Mouse (Mus musculus) embryonic facial prominence, embryonic 10.5 days (tissue): ENCODE measurements at regions not wholly inside any gene's neighbourhood (a gene's known extent, or its start where the extent isn't known, plus 50 kb on each side); places are given as distances from the start of the nearest gene placed in this dataset.

Experiments used
- DNase-seq: peaks from one replicate; pipeline ENCODE4 v3.0.0-alpha.2; 2017; ENCODE audit warnings: low spot score
- H3K27ac ChIP-seq: fragments of 300-500 bp; sonication (generic); replicated peaks from 2 replicates; pipeline ENCODE4 v1.5.1; 2016; ENCODE audit warnings: mild to moderate bottlenecking
- H3K27me3 ChIP-seq: fragments of 300-500 bp; sonication (generic); replicated peaks from 2 replicates; pipeline ENCODE4 v1.6.1; 2016; ENCODE audit warnings: low read depth, mild to moderate bottlenecking; ENCODE audit not compliant: poor library complexity, severe bottlenecking
- H3K36me3 ChIP-seq: fragments of 300-500 bp; sonication (generic); replicated peaks from 2 replicates; pipeline ENCODE4 v1.6.1; 2016; ENCODE audit warnings: mild to moderate bottlenecking, moderate library complexity
- H3K4me1 ChIP-seq: fragments of 300-500 bp; sonication (generic); 2 replicates; pipeline ENCODE4 v1.6.1; 2016
- H3K4me3 ChIP-seq: fragments of 300-500 bp; sonication (generic); 2 replicates; pipeline ENCODE4 v1.5.1; 2016; ENCODE audit warnings: mild to moderate bottlenecking, moderate library complexity
- H3K9me3 ChIP-seq: fragments of 300-500 bp; sonication (generic); 2 replicates; pipeline ENCODE4 v1.6.1; 2016; ENCODE audit warnings: mild to moderate bottlenecking
- WGBS: fragments of 180-500 bp; shearing (Covaris S2); methylation state at CpG from one replicate; pipeline ENCODE4 v1.1.7; 2016; 5-methylcytosine and 5-hydroxymethylcytosine counted together

DNA sequence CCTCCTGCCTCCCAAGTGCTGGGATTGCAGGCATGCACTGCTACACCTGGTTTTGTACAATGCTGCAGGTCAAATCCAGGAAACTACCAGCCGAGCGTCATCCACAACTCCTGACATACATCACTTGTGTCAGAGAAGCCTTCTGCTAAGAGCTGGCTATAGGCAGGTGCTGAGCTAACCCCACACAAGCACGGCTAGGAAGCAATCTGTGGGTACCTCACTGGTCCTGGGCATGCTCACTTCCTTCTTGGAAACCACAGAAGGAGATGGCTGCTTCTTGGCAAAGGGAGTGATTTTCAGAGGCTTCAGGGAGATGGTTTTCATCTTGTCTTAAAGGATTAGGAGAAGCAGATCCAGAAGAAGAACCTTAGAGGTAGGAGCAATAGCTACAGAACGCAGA is 111.3 kb downstream of the Zfp706 start:
- H3K27ac ChIP-seq = no peak overlapping the region
- H3K4me1 ChIP-seq = peaks cover 35% of the 10 kb centered on the region
- H3K36me3 ChIP-seq = no peaks in the 10 kb centered on the region
- no peak overlapping the region for H3K4me3 ChIP-seq
- H3K27me3 ChIP-seq = peaks cover 29% of the 10 kb centered on the region
- 86% methylated on average over 4 of the region's 4 CpGs for WGBS
- no peaks in the 10 kb centered on the region for H3K9me3 ChIP-seq
- DNase-seq = no peak

DNA sequence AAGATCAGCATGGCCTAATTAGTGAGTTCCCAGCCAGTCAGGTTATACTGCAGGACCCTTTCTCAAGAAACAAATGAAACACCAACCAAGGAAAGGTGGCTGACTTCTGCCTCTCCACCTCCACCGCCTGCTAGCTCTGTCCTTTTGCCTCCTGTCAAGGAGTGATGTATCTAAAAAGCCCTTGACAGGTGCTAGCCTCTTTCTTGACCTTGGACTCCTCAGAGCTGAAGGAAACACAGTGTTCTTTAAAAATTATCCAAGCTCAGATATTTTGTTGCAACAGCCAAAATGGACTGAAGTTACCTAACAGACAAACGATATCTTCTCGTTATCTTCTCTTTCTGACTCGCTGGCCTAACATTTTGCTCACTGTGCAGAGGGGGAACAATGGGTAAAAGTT is 112.5 kb downstream of the Zfp706 start:
- no peak overlapping the region for H3K4me3 ChIP-seq
- no peak overlapping the region for H3K27ac ChIP-seq
- H3K9me3 ChIP-seq = no peaks in the 10 kb centered on the region
- no peak for DNase-seq
- H3K27me3 ChIP-seq = peaks cover 42% of the 10 kb centered on the region
- H3K36me3 ChIP-seq = no peaks in the 10 kb centered on the region
- peaks cover 23% of the 10 kb centered on the region for H3K4me1 ChIP-seq
- 89% methylated on average over 4 of the region's 4 CpGs for WGBS

DNA sequence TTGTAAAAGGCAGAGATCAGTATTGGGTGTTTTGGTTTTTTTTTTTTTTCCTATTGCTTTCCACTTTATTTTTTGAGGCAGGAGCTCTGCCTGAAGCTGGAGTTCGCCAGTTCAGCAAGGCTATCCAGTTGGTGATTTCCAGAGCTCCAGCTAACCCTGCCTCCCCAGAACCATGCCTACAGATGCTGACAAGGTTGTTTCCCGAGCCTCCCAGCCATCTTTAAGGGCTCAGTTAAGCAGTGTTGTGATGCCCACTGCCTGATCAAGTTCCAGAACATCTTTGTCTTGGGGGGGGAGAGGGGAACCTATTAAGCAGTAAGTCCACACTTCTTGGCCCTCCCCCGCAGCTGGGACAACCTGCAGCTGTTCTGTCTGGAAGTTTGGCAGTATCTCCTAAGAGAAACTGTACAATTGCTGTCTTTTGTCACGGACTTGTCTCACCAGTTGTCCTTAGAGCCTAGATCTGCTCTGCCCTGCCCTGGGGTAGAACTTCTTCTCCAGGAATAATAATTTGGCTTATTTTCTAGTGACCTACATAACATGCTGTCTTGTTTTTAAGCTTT is 114.1 kb downstream of the Zfp706 start:
- no peak overlapping the region for H3K4me3 ChIP-seq
- no peaks in the 10 kb centered on the region for H3K36me3 ChIP-seq
- no peaks in the 10 kb centered on the region for H3K9me3 ChIP-seq
- H3K27ac ChIP-seq = no peak overlapping the region
- H3K27me3 ChIP-seq = peaks cover 42% of the 10 kb centered on the region
- DNase-seq = no peak
- H3K4me1 ChIP-seq = peaks cover 19% of the 10 kb centered on the region
- 45% methylated on average over 4 of the region's 4 CpGs for WGBS

DNA sequence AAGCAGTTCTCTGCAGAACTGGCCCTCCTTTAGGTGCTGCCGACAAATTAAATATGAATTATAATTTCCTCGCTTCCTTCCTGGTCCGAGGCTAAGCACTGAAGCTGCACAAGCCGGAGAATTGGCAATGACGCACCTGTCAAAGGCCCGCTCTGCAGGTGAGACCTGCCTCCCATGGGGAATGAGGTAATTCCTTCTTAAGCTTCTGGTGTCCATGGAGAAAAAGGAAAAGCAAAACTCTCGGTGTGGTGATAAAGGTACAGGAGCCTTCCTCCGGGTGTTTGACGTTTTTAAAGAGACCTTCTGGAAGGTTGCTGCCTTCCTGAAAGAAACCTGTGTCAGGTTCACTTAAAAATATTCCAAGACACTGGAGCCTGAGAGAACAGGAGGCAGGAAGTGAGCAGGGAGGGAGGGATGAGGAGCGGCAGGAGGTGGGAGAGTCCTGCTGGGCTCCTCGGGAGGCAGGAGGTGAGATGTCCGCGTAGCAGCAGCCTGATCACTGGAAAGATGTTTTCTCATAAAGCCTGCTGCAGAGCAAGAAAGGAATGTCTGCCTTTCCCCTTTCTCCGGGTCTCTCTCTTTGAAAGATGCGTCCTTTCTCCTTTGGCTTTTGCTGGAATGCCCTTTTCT is 114.9 kb downstream of the Zfp706 start:
- DNase-seq = no peak
- no peaks in the 10 kb centered on the region for H3K36me3 ChIP-seq
- H3K27me3 ChIP-seq = peaks cover 42% of the 10 kb centered on the region
- no peak overlapping the region for H3K27ac ChIP-seq
- peak overlapping the region; percentile 17 for H3K4me3 ChIP-seq
- 6% methylated on average over 15 of the region's 15 CpGs for WGBS
- H3K9me3 ChIP-seq = no peaks in the 10 kb centered on the region
- H3K4me1 ChIP-seq = peaks cover 19% of the 10 kb centered on the region

DNA sequence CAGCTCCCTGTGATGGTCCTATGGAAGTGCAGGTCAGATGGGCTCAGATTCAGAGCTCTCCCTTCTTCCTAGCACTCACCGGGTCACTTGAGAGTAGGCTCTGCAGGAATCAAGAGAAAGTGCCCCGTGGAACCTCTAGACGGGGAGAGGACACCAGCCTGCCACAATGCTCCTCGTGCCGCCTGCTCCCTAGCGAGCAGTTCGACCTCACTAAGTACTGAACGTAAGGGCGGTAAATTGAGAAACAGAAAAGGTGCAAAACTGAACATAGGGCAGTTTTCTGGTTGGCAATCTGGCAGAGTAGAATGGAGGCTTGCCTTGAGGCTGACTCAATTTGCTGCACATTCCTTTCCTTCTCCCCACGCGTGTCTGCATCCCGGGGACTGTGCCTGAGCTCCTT is 115.7 kb downstream of the Zfp706 start:
- H3K9me3 ChIP-seq = no peaks in the 10 kb centered on the region
- no peak overlapping the region for H3K4me3 ChIP-seq
- no peak for DNase-seq
- H3K27me3 ChIP-seq = peaks cover 42% of the 10 kb centered on the region
- 15% methylated on average over 12 of the region's 12 CpGs for WGBS
- H3K36me3 ChIP-seq = no peaks in the 10 kb centered on the region
- H3K4me1 ChIP-seq = peaks cover 19% of the 10 kb centered on the region
- H3K27ac ChIP-seq = no peak overlapping the region

DNA sequence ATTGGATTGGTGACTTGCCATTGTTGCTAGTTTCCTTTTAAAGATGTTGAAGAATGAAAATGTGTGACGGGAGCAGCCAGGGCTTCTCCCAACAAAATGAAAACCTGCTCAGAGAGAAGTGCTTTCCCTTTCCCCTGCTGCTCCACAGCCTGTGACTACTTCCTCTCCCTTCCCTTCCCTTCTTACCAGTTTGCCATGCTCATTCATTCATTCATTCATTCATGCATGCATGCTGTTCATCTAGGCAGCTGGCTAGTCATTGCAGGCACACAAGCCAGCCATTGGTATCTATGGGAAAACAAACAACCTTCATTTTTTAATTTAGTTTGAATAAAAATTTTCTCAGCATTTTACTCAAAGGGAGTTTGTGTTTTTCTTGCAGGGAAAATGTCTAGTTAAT is 116.3 kb downstream of the Zfp706 start:
- Histone ChIP-seq H3K9me3 (no peaks in the 10 kb centered on the region), H3K4me3 (no peak overlapping the region), H3K36me3 (no peaks in the 10 kb centered on the region), H3K4me1 (peaks cover 19% of the 10 kb centered on the region), H3K27me3 (peaks cover 42% of the 10 kb centered on the region), H3K27ac (no peak overlapping the region)
- 61% methylated on average over 1 of the region's 1 CpGs for WGBS
- DNase-seq = no peak

DNA sequence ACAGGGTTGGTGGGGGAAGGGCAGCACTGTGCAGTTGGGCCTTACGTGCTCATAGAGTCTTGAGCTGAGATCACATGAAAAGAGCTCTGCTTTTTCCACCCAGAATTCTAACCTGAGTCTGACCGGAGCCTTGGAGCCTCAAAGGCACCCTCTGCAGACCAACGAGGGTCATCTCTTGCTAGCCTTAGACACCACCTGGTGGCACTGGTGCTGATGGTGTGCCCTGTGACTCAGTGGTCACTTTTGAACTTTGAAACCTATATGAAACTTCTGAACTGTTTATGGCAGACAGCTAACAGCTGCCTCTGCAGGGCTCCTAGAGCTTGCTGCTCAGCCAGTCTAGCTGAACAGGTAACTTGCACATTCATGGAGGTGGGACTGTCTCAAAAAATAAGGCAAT is 118.5 kb downstream of the Zfp706 start:
- Histone ChIP-seq H3K9me3 (no peaks in the 10 kb centered on the region), H3K27me3 (peaks cover 38% of the 10 kb centered on the region), H3K36me3 (no peaks in the 10 kb centered on the region), H3K4me1 (peaks cover 19% of the 10 kb centered on the region), H3K27ac (no peak overlapping the region), H3K4me3 (no peak overlapping the region)
- WGBS = 76% methylated on average over 3 of the region's 3 CpGs
- DNase-seq = no peak

DNA sequence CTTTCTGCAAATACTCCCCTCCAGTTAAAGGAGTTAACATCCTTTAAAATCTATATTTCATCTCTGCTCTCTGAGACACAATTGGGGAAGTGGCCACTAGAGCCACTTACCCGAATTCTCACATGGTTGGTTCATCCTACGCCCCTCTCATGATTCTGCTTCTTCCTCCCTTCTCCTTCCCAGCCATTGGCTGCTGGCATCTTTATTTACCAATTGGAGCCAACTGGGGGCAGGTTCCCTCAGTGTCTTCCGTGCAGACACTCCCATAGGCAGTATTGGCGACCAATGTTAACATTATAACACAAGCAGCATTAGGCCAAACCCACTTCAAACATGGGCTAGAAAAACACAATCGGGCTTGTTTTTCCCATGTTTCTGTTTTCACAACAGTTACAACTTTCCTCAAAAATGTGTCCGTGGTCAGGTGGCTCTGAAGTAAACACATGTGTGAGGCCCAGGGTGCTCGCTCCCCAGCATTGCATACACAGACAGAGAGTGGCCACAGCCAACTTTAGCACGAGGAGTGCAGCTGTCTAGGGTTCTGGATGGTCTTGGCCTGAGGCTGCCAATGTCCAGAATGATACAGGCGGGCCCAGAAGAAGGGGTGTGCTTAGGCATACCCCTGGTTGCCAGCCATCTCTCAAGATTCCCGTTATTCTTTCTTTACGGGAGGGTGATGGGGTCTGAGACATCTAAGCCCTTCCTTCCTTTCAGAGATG is 119.1 kb downstream of the Zfp706 start:
- H3K27ac ChIP-seq = no peak overlapping the region
- H3K4me1 ChIP-seq = peaks cover 18% of the 10 kb centered on the region
- peaks cover 36% of the 10 kb centered on the region for H3K27me3 ChIP-seq
- WGBS = 80% methylated on average over 11 of the region's 11 CpGs
- no peaks in the 10 kb centered on the region for H3K36me3 ChIP-seq
- DNase-seq = no peak
- no peaks in the 10 kb centered on the region for H3K9me3 ChIP-seq
- H3K4me3 ChIP-seq = no peak overlapping the region

DNA sequence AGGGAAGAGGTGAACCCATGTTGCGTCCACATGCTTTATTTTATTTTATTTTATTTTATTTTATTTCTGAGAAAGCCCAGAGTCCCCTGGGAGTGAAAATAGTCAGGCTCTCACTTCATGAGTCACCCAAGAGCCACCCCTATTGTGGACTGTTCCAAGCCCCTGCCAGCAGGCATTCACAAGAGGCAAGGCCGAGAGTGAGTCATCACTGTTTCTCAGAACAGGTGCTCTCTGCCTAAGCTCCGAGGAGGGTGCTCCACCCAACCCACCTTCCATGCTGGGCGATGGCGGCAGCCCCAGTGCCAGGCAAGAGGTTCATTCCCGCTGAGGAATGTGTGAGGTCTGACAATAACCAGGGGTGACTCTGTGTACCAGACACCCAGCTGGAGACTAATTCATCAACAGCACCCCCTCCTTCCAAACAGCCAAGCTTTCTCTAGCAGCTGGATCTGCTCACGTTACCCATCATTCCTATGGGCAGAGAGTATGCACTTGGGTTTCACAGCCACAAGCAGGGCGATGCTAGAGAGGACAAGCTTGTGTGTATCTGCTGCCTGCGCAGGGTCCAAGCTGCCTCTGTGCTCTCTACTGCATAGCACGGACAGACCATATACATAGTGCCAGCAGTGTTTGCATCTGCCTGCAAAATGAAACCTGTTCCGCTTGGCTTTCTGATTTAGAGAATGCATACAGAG is 122.8 kb downstream of the Zfp706 start:
- Histone ChIP-seq H3K4me1 (no peaks in the 10 kb centered on the region), H3K36me3 (no peaks in the 10 kb centered on the region), H3K27ac (no peak overlapping the region), H3K4me3 (no peak overlapping the region), H3K27me3 (no peaks in the 10 kb centered on the region), H3K9me3 (no peaks in the 10 kb centered on the region)
- no peak for DNase-seq
- 82% methylated on average over 11 of the region's 11 CpGs for WGBS

DNA sequence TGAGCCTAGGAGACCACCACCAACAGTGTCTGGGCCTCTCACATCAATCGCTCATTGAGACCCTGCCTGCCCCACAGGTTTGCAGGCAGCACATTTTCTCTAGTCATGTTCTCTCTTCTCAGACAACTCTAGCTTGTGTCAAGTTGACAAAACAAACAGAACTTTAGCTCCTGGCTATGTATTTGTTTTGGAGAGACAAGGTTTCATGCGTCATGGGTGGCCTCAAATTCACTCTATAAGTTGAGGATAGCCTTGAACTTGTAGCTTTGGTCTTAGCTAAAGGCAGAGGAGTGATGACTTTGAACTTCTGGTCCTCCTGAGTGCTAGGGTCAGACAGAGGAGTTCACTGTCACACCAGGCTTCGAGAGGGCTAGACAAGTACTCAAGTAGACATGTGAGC is 123.5 kb downstream of the Zfp706 start:
- Histone ChIP-seq H3K9me3 (no peaks in the 10 kb centered on the region), H3K27me3 (no peaks in the 10 kb centered on the region), H3K27ac (no peak overlapping the region), H3K4me1 (peaks cover 7% of the 10 kb centered on the region), H3K4me3 (no peak overlapping the region), H3K36me3 (no peaks in the 10 kb centered on the region)
- DNase-seq = no peak
- 93% methylated on average over 3 of the region's 3 CpGs for WGBS

DNA sequence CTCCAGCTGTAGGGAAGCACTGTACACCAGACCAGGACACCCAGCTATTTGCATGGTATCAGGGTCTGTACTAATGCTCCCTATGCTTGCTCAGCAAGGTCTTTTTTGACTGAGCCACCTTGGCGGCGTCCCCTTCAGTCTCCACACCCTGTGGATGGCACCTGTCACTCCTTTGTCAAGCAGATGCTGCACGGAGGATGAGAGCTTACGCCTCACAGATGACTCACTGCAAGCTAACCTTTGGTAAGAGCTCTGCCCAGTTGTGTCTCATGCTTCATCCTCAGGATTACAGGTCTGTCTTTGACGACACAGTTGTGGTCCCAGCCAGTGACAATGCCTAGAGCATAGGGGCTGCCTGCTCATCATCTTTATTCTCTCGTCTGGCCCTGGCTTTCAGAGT is 124.4 kb downstream of the Zfp706 start:
- Histone ChIP-seq H3K27me3 (no peaks in the 10 kb centered on the region), H3K9me3 (no peaks in the 10 kb centered on the region), H3K4me3 (no peak overlapping the region), H3K4me1 (peaks cover 16% of the 10 kb centered on the region), H3K27ac (no peak overlapping the region), H3K36me3 (no peaks in the 10 kb centered on the region)
- no peak for DNase-seq
- 83% methylated on average over 6 of the region's 6 CpGs for WGBS

DNA sequence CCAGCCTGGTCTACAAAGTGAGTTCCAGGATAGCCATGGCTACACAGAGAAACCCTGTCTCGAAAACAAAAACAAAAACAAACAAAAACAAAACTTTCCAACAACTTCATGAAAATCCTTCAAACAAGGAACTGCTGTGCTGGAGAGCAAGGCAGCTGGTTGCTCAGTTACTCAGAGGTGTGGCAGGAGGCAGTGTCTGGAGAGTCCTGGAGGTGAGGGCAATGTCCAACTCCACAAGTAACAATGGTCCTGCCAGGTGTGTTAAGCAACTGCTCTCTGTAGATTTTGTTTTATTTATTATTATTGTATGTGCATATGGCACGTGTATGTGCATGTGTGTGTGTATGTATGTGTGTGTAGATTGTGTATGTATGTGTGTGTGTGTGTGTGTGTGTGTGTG is 126.0 kb downstream of the Zfp706 start:
- no peaks in the 10 kb centered on the region for H3K27me3 ChIP-seq
- H3K4me3 ChIP-seq = no peak overlapping the region
- H3K4me1 ChIP-seq = peaks cover 28% of the 10 kb centered on the region
- no peaks in the 10 kb centered on the region for H3K36me3 ChIP-seq
- no peak overlapping the region for H3K27ac ChIP-seq
- DNase-seq = no peak
- 79% methylated on average over 2 of the region's 2 CpGs for WGBS
- H3K9me3 ChIP-seq = no peaks in the 10 kb centered on the region

DNA sequence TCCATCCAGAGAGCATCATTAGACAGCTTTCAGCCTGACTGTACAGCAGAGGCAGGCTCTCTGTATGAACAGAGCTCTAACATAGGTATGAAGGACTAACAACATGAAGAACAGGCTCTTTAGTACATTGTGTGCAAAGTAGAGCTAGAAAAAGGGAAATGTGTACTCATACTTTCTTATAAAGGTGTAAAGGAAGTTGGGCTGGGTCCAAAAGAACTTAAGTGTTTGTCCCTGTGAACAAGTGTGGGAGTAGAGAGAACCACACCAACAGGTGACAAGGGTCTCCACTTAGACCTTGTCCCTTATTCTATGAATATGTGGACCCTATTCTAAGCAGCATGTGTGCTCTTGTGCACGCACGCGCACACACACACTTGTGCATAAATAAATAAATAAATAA is 127.0 kb downstream of the Zfp706 start:
- Histone ChIP-seq H3K4me1 (peaks cover 37% of the 10 kb centered on the region), H3K27me3 (no peaks in the 10 kb centered on the region), H3K9me3 (no peaks in the 10 kb centered on the region), H3K27ac (no peak overlapping the region), H3K36me3 (no peaks in the 10 kb centered on the region), H3K4me3 (no peak overlapping the region)
- WGBS = 98% methylated on average over 3 of the region's 3 CpGs
- DNase-seq = no peak
